Mouse (Mus musculus) intestine, postnatal 0 days (tissue): ENCODE results near the gene Oasl1. TPM values are rescaled to one million over a fixed set of nuclear protein-coding genes. Genes with fewer than 3 reads are reported as not detected.

Source experiments
- ATAC-seq: fragments of 200-750 bp; cut with Nextera tagmentation; 2 replicates; pipeline ENCODE4 v1.8.0; 2017; ENCODE audit warnings: mild to moderate bottlenecking, moderate TSS enrichment, moderate library complexity
- H3K27ac ChIP-seq: fragments of 300-500 bp; sonication (generic); 2 replicates; pipeline ENCODE4 v1.5.1; 2014; ENCODE audit warnings: mild to moderate bottlenecking, low read depth, low read length, moderate library complexity
- H3K27me3 ChIP-seq: fragments of 300-500 bp; sonication (generic); replicated peaks from 2 replicates; pipeline ENCODE4 v1.6.1; 2014; ENCODE audit warnings: low read length, mixed read lengths; ENCODE audit not compliant: control insufficient read depth, insufficient read depth
- H3K36me3 ChIP-seq: fragments of 300-500 bp; sonication (generic); 2 replicates; pipeline ENCODE4 v1.6.1; 2014; ENCODE audit warnings: mild to moderate bottlenecking, moderate library complexity; ENCODE audit not compliant: control insufficient read depth, insufficient read depth
- H3K4me1 ChIP-seq: fragments of 300-500 bp; sonication (generic); replicated peaks from 2 replicates; pipeline ENCODE4 v1.6.1; 2014; ENCODE audit warnings: antibody characterized with exemption, low read length, mixed read lengths; ENCODE audit not compliant: control insufficient read depth, insufficient read depth
- H3K4me2 ChIP-seq: fragments of 300-500 bp; sonication (generic); replicated peaks from 2 replicates; pipeline ENCODE4 v1.6.1; 2014; ENCODE audit warnings: low read depth, mild to moderate bottlenecking, moderate library complexity
- H3K4me3 ChIP-seq: fragments of 300-500 bp; sonication (generic); 2 replicates; pipeline ENCODE4 v1.5.1; 2014; ENCODE audit warnings: low read depth, low read length
- H3K9ac ChIP-seq: fragments of 300-500 bp; sonication (generic); 2 replicates; pipeline ENCODE4 v1.6.1; 2014; ENCODE audit warnings: mild to moderate bottlenecking, low read depth, low read length
- H3K9me3 ChIP-seq: fragments of 300-500 bp; sonication (generic); 2 replicates; pipeline ENCODE4 v1.6.1; 2016; ENCODE audit warnings: mixed run types; ENCODE audit not compliant: control insufficient read depth
- CTCF ChIP-seq: sonication (generic); IDR thresholded peaks from 2 replicates; pipeline ENCODE4 v1.5.1; 2016; ENCODE audit warnings: low read depth, mild to moderate bottlenecking, control low read depth, antibody characterized with exemption, moderate library complexity
- WGBS: fragments of 180-500 bp; shearing (Covaris S2); extraction: QIAGEN DNeasy Blood & Tissue Kit; methylation state at CpG from one replicate; pipeline ENCODE4 v1.1.7; 2014; 5-methylcytosine and 5-hydroxymethylcytosine counted together
- polyA plus RNA-seq: library from polyadenylated mRNA; unstranded; fragments of >200 nt; fragmentation: Nextera tagmentation; extraction: Ambion mirVana; gene quantifications from 2 replicates; pipeline ENCODE4 v1.2.1, GENCODE M21; 2015

Oasl1 gene
- polyA plus RNA-seq, 1 experiment from 2014 or later, result 25.5 TPM

DNA sequence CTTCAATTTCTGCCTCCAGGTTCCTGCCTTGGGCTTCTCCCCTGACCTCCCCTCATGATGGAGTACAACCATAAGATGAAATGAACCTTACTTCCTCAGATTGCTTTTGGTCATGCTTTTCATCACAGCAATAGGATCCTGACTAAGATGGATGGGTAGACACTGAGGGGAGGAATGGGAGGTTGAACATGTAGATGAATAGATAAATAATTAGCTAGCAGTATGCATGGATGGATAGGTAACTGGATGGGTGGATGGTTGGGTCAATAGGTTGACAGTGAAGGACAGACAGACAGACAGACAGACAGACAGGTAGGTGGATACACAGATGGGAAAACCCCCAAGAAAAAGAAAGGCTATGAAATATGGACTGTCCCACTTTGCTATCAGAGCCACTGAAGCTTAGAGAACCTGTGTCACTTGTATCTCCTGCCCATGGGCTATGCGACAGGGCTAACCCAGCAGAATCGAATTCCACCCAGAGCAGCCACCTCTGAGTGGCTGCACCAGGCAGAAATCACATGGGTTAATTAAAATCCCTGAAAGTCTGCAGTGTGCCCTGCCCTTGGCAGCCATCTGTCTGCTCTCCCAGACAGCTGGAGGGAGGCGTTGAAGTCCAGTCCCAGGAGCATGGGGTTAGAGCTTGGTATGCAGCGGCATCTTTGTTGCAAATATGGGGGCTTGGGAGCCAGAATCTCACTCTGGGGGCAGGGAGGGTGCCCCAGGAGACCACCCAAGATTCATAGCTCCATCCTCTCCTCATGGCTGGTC, 38.7 kb downstream of the Oasl1 start:
- no peak for ATAC-seq
- H3K4me2 ChIP-seq, result no peak overlapping the region
- H3K9ac ChIP-seq, result no peak overlapping the region
- no peaks in the 10 kb centered on the region for H3K4me1 ChIP-seq
- whole genome bisulfite sequencing, result 61% methylated on average over 4 of the region's 4 CpGs
- no peaks in the 10 kb centered on the region for H3K27me3 ChIP-seq
- H3K4me3 ChIP-seq, result no peak overlapping the region
- H3K36me3 ChIP-seq, result peaks cover 15% of the 10 kb centered on the region; the same call in 1 of the 2 replicates
- no peak for TF ChIP-seq CTCF
- no peaks in the 10 kb centered on the region for H3K9me3 ChIP-seq
- no peak overlapping the region for H3K27ac ChIP-seq

DNA sequence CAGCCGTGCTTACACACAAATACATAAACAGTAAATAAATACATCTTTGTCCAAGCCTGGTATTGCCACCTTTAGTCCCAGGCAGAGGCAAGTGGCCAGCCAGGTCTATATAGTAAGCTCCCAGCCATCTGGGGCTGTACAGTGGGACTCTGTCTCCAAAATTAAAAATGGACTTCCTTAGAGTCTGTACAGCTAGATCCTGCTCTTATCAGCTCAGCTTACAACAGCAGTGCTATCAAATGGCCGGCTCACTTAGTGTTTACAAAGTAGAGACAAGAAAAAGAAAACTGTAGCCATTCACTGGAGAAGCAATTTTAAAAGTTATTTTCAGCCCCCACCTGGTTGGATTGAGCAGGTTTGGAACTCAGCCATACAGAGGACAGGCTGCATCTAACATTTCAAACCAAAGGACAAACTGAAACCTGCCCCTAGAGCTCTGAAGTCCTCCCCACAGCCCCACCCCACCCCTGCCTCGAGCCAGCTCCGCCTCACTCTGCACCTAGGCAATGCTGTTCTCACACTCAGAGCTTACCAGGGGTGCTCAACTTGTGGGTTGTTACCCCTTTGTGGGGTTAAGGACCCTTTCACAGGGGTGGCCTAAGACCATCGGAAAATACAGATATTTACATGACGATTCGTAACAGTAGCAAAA, 41.4 kb downstream of the Oasl1 start:
- H3K9ac ChIP-seq, result 0 out of 2 replicates have a peak overlapping the region, but pooled peaks have one; percentile 12
- H3K27ac ChIP-seq, result peak overlapping the region; percentile 89
- no peak for TF ChIP-seq CTCF
- H3K36me3 ChIP-seq, result peaks cover 7% of the 10 kb centered on the region; the same call in 1 of the 2 replicates
- H3K4me3 ChIP-seq, result peak overlapping the region; percentile 14
- no peaks in the 10 kb centered on the region for H3K9me3 ChIP-seq
- peak; percentile 57 for ATAC-seq
- H3K4me2 ChIP-seq, result peak overlapping the region; percentile 56
- H3K27me3 ChIP-seq, result no peaks in the 10 kb centered on the region
- WGBS, result 21% methylated on average over 7 of the region's 7 CpGs
- H3K4me1 ChIP-seq, result no peaks in the 10 kb centered on the region

DNA sequence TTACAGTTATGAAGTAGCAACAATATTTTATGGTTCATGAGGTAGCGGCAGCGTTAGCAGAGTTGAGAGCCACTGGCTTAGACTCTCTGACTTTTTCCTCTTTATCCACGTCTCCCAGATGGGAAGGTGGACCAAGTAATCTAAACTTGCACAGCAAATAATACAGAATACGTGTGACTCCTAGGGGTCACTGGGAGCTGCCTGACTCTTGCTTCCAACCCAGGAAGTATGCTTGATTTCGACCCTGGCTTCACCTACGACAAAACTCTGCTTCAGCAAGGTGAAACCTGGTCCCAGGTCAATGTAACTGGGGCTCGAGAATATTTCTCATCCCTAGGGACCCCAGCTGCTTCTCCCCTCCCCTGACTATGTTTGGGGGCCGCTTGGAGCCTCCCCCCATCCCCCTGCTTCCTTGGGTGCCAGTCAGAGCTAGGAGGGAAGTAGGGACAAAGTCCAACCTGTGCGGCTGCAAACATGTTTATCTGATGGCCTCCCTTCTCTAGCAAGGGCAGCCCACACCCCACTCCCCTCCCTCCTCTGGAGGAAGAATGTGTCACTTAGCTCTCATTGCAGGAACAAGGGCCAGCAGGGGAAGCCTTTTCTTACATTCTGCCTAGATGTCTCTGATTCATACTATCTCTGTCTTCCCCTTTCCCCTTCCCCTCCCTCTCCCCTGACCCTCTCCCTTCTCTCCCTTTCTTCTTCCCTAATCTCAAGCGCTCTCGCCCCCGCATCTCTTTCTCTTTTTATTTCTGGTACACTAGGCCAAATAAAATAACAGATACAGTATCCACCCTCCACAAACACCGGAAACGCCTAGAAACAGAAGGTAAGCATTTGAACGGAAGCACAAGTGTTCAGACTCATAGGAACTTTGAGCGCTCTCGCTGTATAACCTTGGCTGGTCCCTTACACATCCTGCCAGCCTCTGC, 42.2 kb downstream of the Oasl1 start:
- H3K4me3 ChIP-seq, result no peak overlapping the region
- no peaks in the 10 kb centered on the region for H3K27me3 ChIP-seq
- peak; percentile 78 for ATAC-seq
- H3K9me3 ChIP-seq, result no peaks in the 10 kb centered on the region
- WGBS, result 22% methylated on average over 17 of the region's 17 CpGs
- peak overlapping the region; percentile 89 for H3K27ac ChIP-seq
- no peaks in the 10 kb centered on the region for H3K4me1 ChIP-seq
- H3K9ac ChIP-seq, result 0 out of 2 replicates have a peak overlapping the region, but pooled peaks have one; percentile 5
- H3K36me3 ChIP-seq, result no peaks in the 10 kb centered on the region; the same call in 1 of the 2 replicates
- H3K4me2 ChIP-seq, result peak overlapping the region; percentile 56
- TF ChIP-seq CTCF, result 0 out of 2 replicates have a peak, but pooled peaks have one; percentile 12

DNA sequence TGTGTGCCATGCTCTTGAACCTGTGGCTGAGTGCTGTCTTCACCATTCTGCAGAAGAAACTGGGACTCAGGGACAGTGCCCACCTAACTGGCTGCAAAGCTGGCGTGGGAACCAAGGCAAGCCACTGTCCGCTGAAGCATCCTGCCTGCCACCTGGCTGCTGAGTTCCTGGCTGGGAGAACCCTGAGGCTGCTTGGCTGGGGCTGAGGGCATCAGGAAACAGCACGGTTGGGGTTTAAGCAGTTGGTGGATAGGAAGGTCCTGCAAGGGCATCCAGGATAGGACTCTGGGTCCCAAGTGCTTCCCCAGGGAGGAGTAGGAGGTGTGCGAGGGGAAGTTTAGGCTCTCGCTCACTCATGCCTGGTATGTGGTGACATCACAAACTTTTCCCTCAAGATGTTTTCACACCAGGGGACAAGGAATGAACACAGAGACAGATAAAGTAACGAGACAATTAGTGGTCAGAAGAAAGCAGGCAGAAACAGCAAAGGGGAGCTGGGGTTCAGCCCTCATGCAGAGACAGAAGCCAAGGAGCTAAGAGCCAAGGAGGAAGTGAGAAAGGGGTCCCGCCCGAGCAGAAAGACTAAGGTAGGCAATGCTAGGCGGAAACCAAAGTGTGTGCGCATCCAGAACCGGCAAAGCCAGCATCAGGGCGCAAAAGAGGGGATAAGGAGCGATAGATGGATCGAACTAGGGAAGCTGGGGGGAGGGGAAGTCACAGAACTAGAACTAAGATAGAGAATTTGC, 44.7 kb downstream of the Oasl1 start:
- WGBS, result 22% methylated on average over 14 of the region's 14 CpGs
- Histone ChIP-seq H3K4me1 (no peaks in the 10 kb centered on the region), H3K9ac (no peak overlapping the region), H3K9me3 (no peaks in the 10 kb centered on the region), H3K27ac (peak overlapping the region; percentile 95; the same call in 1 of the 2 replicates), H3K36me3 (no peaks in the 10 kb centered on the region), H3K4me2 (peak overlapping the region; percentile 69), H3K4me3 (peak overlapping the region; percentile 49; the same call in 1 of the 2 replicates), H3K27me3 (no peaks in the 10 kb centered on the region)
- no peak for ATAC-seq
- 0 out of 2 replicates have a peak, but pooled peaks have one; percentile 19 for TF ChIP-seq CTCF

DNA sequence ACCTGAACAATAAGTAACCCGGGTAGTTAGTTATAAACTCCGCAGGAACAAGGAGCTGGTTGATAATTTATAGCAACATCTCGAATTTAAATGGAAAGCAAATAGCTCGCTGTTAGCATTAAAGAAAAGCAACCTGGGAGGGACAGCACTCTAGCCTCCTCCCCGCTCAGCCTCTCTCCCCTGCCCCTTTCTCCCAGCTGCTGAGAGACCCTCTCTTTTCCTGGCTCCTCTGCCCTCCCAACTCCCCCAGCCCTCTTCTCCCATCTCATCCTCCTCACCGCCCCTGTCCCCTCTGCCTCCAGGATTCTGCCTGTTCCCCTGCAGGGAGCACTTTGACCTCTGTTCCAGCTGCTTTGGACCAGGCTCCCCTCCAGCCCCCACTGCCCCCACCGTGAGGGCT, 45.6 kb downstream of the Oasl1 start:
- no peak for ATAC-seq
- peak overlapping the region; percentile 45 for H3K9ac ChIP-seq
- no peak for TF ChIP-seq CTCF
- H3K4me3 ChIP-seq, result peak overlapping the region; percentile 49
- H3K4me1 ChIP-seq, result no peaks in the 10 kb centered on the region
- peak overlapping the region; percentile 95 for H3K27ac ChIP-seq
- H3K36me3 ChIP-seq, result no peaks in the 10 kb centered on the region
- H3K27me3 ChIP-seq, result no peaks in the 10 kb centered on the region
- no peaks in the 10 kb centered on the region for H3K9me3 ChIP-seq
- H3K4me2 ChIP-seq, result peak overlapping the region; percentile 69
- WGBS, result 14% methylated on average over 7 of the region's 7 CpGs
